Mouse (Mus musculus) large intestine, adult 2 months (tissue): ENCODE data around the gene Nf2. TPM values are rescaled to one million over a fixed set of nuclear protein-coding genes. Genes with fewer than 3 reads are reported as not detected.
A peak's percentile ranks its signal among the peaks of the same experiment; 100 is the strongest.
"Not testable (repeated sequence)": the region's sequence is repeated elsewhere in the genome, so short reads cannot be mapped to it uniquely, and the experiment has no call there.

Experiments used
- DNase-seq: peaks from one replicate; pipeline ENCODE4 v3.0.0-alpha.2; 2012; ENCODE audit warnings: low read depth, low spot score
- WGBS: fragments of 180-500 bp; shearing (Covaris S2); methylation state at CpG from one replicate; pipeline ENCODE4 v1.1.7; 2018; 5-methylcytosine and 5-hydroxymethylcytosine counted together
- polyA plus RNA-seq: library from polyadenylated mRNA; depleted of rRNA; stranded (reverse); fragments of >200 nt; gene quantifications from 2 replicates; pipeline ENCODE4 v1.2.3, GENCODE M21; 2012

Gene Nf2
- polyA plus RNA-seq, 1 experiment = 35.6 TPM

DNA sequence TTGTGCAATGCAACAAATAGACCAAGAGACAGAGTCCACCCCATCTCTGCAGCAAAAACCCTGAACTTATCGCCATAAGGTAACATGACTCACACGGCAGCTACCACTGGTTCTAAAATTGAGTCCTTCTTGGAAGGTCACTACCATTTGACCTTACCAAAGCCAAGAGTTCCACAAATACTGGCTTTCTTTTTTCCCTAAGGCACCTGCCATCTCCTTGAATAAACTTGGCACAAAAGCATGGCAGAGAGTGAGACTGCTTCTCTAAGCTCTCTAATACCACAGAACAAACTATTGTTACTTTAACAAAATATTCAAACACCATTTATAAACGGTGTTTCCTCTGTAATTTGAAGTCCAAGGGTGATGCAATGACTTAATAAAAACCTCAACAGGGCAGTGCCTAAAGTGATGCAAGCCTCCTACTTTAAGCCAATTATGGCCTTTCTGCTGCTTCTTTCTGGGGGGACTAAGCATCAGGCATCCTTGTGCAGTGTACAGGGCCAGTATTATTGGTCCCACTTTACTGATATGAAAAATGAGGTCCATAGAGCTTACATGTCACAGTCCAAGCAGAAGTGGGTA lies 8.3 kb downstream of the Nf2 start:
- DNase-seq = no peak
- WGBS = 58% methylated on average over 3 of the region's 3 CpGs

DNA sequence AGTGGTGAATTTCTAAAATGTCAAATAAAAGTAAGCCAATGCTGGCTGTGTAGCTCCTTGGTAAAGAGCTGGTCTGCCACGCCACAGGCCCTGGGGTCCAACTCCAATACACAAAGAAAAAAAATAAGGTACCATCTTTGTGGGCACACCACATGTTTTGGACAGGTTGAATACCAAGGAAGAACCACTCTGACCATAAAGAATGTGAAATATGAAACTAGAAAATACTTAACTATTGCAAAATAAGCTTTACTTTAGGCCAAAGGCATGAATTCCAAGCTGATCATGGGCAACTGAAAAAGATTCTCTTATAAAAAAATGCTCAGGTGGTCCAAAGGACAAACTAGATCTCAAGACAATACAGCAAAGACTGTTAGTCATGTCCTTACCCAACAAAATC lies 11.1 kb downstream of the Nf2 start:
- DNase-seq = no peak
- WGBS = 88% methylated on average over 1 of the region's 1 CpGs

DNA sequence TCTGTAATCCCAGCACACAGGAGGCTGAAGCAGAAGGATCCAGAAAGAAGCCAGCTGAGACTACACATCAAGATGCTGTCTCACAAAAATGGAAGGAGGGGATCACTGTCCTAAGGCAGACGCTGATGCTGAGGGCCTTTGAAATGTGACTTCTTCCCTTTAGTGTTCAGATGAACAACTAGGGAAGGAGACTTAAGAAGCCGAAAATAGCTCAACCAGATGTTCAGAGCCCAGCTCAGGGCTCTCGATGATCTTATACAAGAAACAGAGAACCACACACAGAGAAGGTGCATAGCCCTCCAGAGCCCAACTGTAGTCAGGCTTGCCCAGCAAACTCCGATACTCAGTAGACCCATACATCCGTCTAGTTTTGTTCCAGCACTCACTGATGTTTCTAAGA lies 12.0 kb downstream of the Nf2 start:
- 60% methylated on average over 5 of the region's 5 CpGs for WGBS
- no peak for DNase-seq

- 42% methylated on average over 6 of the region's 6 CpGs for WGBS
- DNase-seq = no peak
These were observed 12.6 kb downstream of the Nf2 start for GRCm38 (mm10) chr11:4836755-4837154.

- DNase-seq = no peak
- 61% methylated on average over 6 of the region's 6 CpGs for WGBS
These were observed 13.9 kb downstream of the Nf2 start for GRCm38 (mm10) chr11:4835436-4835835.

- 67% methylated on average over 3 of the region's 3 CpGs for WGBS
- DNase-seq = no peak
These were observed 15.9 kb downstream of the Nf2 start for GRCm38 (mm10) chr11:4833295-4833939.

DNA sequence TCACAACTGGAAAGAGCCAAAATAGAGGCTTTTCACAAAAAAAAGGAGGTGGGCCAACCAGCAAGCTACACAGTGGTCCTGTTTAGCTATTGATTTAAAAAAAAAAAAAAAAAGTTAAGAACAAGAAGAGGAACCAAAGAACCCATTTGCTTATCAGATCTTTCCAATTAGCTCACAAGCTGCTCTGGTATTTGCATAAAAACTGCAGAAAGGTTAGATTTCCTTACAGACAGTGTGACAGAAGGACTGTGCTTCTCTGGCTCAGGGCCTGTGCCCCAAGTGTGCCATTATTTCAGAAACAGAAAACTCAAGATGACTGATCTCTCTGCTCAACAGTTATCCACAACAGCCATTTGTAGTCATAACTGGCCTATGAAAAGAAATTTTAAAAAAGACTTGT lies 18.3 kb downstream of the Nf2 start:
- no peak for DNase-seq

DNA sequence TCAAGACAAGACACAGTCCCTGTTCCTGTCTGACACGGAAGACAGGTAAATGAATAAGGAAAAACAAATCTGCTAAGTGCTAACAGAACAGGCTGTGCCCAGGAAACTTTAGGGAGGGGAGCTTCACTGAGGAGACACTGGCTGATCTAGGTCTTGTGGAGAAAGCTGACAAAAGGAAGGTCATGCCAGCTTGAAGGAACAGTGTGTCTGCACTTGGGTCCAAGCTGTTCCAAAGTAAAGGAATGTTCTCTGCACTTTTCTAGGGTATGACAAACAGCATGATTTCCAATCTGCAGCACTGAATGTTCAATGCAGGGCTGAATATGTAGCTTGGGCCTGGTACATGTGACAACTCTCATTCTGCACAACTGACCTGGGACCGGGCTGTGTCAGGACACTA lies 21.4 kb downstream of the Nf2 start:
- DNase-seq = no peak
- 67% methylated on average over 2 of the region's 2 CpGs for WGBS

GRCm38 (mm10) chr11:4827340-4827739 lies 22.0 kb downstream of the Nf2 start:
- DNase-seq = no peak

GRCm38 (mm10) chr11:4826152-4826778 lies 23.1 kb downstream of the Nf2 start:
- no peak for DNase-seq
- 90% methylated on average over 3 of the region's 3 CpGs for WGBS

DNA sequence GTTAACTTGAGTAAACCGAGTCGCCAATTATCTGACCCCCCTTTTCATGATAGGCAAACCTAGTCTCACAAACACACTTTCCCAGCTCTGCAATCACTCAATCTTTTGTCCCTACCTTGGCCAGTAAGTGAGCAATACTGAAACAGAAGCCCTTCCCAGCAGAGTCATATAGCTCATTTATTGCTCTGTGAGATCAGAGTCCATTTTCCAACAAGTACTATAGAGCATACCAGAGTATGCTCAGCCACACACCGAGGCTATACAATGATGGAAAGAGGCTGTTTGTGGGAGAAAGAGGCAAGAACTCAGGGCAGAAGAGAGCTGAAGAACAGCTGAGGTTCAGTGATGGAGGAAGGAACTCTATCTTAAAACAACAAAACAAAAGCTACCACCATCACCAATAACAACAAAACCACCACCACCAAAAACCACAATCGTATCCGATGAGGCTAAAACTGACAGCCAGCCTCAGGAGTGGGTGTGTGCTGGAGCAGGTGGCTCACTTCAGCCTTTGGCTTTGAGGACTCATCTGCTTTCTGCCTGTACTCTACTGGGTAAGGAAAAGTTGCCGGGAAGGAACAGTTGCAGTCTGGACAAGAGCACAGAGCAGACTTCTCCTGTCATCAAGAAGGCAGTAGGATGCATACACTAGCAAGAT lies 25.6 kb downstream of the Nf2 start:
- no peak for DNase-seq
- WGBS = 34% methylated on average over 6 of the region's 6 CpGs

- DNase-seq = not testable (repeated sequence)
- 92% methylated on average over 4 of the region's 4 CpGs for WGBS
These were observed 26.9 kb downstream of the Nf2 start for GRCm38 (mm10) chr11:4822446-4822842.

- 32% methylated on average over 7 of the region's 7 CpGs for WGBS
- DNase-seq = no peak
These were observed 27.6 kb downstream of the Nf2 start for GRCm38 (mm10) chr11:4821492-4822445.

GRCm38 (mm10) chr11:4814507-4815450 lies 34.6 kb downstream of the Nf2 start:
- WGBS = 92% methylated on average over 7 of the region's 7 CpGs
- no peak for DNase-seq

- WGBS = 87% methylated on average over 6 of the region's 6 CpGs
- no peak for DNase-seq
These were observed 41.0 kb downstream of the Nf2 start for GRCm38 (mm10) chr11:4808311-4808710.

DNA sequence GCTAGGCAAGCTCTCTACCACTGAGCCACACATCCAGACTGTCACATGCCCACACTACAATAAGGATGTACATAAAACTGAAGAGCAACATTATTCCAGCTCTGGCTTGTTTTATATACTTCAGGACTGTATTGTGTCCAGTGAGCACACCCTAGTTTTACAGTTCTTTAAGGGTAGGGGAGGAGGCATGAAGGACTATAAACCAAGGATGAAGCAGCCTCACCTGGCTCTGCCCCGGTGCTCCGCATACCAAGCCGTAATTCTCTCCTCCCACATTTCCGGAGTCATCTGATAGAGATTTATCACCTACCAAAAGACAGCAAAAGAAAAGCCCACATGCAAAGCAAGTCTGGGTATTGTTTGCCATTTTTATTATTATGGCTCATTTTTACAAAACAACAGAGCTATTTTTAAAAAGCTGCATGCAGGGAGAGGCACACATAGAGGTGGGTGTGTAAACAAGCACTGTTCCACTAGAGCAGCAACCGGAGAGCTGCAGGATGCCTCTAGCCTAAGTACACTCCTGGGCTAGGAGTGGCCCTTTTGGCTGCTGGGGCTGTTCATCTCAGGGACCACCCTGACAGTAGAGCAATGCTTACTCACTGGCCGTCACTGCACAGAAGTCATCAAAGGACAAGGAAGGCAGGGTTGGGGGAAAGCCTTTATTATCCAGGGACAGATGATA lies 43.2 kb downstream of the Nf2 start:
- WGBS = 31% methylated on average over 6 of the region's 6 CpGs
- peak; percentile 87 for DNase-seq

DNA sequence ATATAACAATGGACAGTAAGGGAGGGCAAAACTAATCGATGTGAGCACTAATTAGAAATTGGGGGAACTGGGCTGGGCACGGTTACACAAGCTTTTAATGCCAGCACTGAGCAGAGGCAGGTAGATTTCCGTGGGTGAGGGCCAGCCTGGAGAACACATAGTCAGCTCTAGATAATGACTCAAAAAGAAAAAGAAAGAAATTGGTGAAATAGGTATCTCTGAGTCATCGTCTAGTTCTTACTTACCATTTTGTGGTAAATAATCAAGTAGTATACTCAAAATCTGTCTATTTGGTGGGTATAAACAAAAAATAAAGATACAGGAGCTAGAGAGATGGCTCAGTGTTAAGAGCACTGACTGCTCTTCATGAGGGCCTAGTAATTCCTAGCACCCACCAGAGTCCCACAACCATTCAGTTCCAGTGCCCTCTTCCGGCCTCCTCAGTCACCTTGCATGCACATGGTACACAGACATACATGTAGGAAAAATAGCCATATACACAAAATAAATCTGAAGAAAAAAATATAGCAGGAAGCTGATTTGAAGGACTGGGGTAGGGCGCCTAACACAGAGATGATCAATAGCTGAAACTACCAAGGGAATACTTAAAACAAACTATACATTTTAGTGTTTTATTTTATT lies 44.3 kb downstream of the Nf2 start:
- 84% methylated on average over 6 of the region's 6 CpGs for WGBS
- no peak for DNase-seq

DNA sequence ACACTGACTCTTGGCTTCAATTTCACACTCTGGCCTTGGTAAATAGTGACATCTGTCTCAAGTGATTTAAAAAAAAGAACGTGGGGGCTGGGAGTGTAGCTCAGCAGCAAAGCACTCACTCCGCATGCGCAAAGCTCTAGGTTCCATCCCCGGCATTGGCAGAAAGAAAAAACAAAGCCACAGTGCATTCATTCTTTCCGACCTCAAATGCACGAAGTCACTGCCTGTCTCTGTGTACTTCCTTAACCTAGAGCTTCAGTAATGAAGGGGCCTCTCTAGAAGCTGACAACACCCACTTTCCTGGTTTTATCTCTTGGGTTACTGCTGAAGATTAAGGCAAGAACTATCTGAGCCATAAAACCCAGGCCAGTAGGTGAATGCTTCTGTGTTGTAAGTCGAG lies 45.4 kb downstream of the Nf2 start:
- DNase-seq = no peak
- WGBS = 20% methylated on average over 7 of the region's 7 CpGs
